Mouse (Mus musculus): ENCODE data around the gene Snap23. TPM values are rescaled to one million over a fixed set of nuclear protein-coding genes. Genes with fewer than 3 reads are reported as not detected.

Gene Snap23
- polyA plus RNA-seq, 1 experiment from 2014 or later: 19.3 TPM

- H3K9ac ChIP-seq (replicated peaks; ENCODE audit: low read depth, low read length): no peak overlapping the region
- no peak overlapping the region for H3K27ac ChIP-seq (ENCODE audit: low read depth, low read length)
- WGBS: 80% methylated on average over 3 of the region's 3 CpGs
- no peaks in the 10 kb centered on the region for H3K36me3 ChIP-seq (ENCODE audit: control insufficient read depth, insufficient read depth, low read length)
- no peak overlapping the region for H3K4me2 ChIP-seq (ENCODE audit: low read depth, low read length)
- no peaks in the 10 kb centered on the region for H3K4me1 ChIP-seq (ENCODE audit: control insufficient read depth, insufficient read depth, low read length)
- H3K9me3 ChIP-seq (ENCODE audit: control insufficient read depth, low read length): no peaks in the 10 kb centered on the region
- ATAC-seq (ENCODE audit: low read depth): no peak
- H3K4me3 ChIP-seq (ENCODE audit: low read depth, low read length): no peak overlapping the region
- no peaks in the 10 kb centered on the region for H3K27me3 ChIP-seq (ENCODE audit: control insufficient read depth, insufficient read depth, low read length)
Observed at GRCm38 (mm10) chr2:120575121-120575520, 7.7 kb downstream of the Snap23 start.

DNA sequence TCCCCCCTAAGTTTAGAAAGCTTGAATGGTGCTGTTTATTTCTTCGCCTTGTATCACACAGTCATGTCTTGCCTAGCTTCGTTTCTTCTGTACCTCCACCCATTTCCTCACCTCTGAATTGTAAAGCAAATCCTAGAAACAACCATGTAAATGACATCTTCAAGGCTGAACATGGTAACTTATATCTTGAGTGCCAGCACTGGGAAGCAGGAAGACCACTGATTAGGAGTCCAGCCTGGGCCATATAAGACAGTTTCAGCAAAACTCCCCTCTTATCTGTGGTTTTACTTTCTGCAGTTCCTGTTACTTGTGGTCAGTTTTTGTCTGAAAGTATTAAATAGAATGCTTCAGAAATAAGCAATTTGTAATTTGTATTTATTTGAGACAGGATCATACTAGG is 8.5 kb downstream of the Snap23 start:
- no peaks in the 10 kb centered on the region for H3K27me3 ChIP-seq (ENCODE audit: control insufficient read depth, insufficient read depth, low read length)
- H3K36me3 ChIP-seq (ENCODE audit: control insufficient read depth, insufficient read depth, low read length): no peaks in the 10 kb centered on the region
- ATAC-seq (ENCODE audit: low read depth): no peak
- H3K9me3 ChIP-seq (ENCODE audit: control insufficient read depth, low read length): no peaks in the 10 kb centered on the region
- 94% methylated on average over 2 of the region's 2 CpGs for WGBS
- H3K27ac ChIP-seq (ENCODE audit: low read depth, low read length): no peak overlapping the region
- no peak overlapping the region for H3K4me3 ChIP-seq (ENCODE audit: low read depth, low read length)
- H3K4me2 ChIP-seq (ENCODE audit: low read depth, low read length): no peak overlapping the region
- H3K9ac ChIP-seq (replicated peaks; ENCODE audit: low read depth, low read length): no peak overlapping the region
- H3K4me1 ChIP-seq (ENCODE audit: control insufficient read depth, insufficient read depth, low read length): no peaks in the 10 kb centered on the region

DNA sequence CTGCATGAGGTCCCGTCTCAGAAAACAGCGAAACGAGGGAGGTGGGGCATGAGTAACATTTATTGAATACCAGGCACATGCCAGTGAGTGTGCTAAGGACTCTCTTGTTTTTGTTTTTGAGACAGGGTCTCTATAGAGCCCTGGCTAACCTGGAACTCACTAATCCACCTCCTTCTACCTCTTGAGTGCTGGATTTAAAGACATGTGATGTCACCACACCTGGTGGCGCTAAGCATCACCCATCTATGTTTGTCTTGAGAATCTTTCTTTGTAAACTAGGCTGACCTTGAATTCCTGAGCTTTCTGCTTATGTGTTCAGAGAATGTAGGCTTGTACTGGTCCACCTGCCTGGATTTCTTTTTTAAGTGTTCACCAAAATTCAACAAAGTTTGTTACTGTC is 10.3 kb downstream of the Snap23 start:
- H3K27ac ChIP-seq (ENCODE audit: low read depth, low read length): no peak overlapping the region
- no peak overlapping the region for H3K9ac ChIP-seq (replicated peaks; ENCODE audit: low read depth, low read length)
- ATAC-seq (ENCODE audit: low read depth): no peak
- H3K4me1 ChIP-seq (ENCODE audit: control insufficient read depth, insufficient read depth, low read length): no peaks in the 10 kb centered on the region
- H3K4me2 ChIP-seq (ENCODE audit: low read depth, low read length): no peak overlapping the region
- H3K36me3 ChIP-seq (ENCODE audit: control insufficient read depth, insufficient read depth, low read length): no peaks in the 10 kb centered on the region
- 85% methylated on average over 4 of the region's 4 CpGs for WGBS
- H3K4me3 ChIP-seq (ENCODE audit: low read depth, low read length): no peak overlapping the region
- H3K9me3 ChIP-seq (ENCODE audit: control insufficient read depth, low read length): no peaks in the 10 kb centered on the region
- H3K27me3 ChIP-seq (ENCODE audit: control insufficient read depth, insufficient read depth, low read length): no peaks in the 10 kb centered on the region

GRCm38 (mm10) chr2:120578286-120578685 is 10.8 kb downstream of the Snap23 start:
- Histone ChIP-seq H3K4me3 (ENCODE audit: low read depth, low read length) (no peak overlapping the region), H3K4me2 (ENCODE audit: low read depth, low read length) (no peak overlapping the region), H3K4me1 (ENCODE audit: control insufficient read depth, insufficient read depth, low read length) (no peaks in the 10 kb centered on the region), H3K9me3 (ENCODE audit: control insufficient read depth, low read length) (no peaks in the 10 kb centered on the region), H3K9ac (replicated peaks; ENCODE audit: low read depth, low read length) (no peak overlapping the region), H3K27me3 (ENCODE audit: control insufficient read depth, insufficient read depth, low read length) (no peaks in the 10 kb centered on the region), H3K27ac (ENCODE audit: low read depth, low read length) (no peak overlapping the region), H3K36me3 (ENCODE audit: control insufficient read depth, insufficient read depth, low read length) (no peaks in the 10 kb centered on the region)
- 88% methylated on average over 5 of the region's 5 CpGs for WGBS
- no peak for ATAC-seq (ENCODE audit: low read depth)

DNA sequence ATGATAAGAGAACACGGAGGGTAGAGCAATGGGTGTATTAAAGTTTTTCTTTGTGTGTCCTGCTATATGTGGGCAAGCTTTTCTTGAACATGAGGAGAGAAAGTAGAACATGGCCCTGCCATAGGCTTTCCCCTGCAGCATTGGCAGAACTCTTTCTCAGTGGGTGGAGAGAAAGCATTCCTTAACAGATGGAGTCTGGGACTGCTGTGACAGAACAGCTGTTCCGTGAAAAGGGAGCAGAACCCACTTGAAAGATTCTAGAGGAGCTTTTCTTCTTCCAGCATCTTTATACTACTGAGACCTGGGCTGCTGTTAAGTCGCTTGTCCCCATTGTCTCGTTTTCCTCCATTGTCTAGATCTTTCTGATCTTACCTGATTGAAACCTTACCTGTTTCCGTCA is 22.3 kb downstream of the Snap23 start:
- Histone ChIP-seq H3K4me2 (ENCODE audit: low read depth, low read length) (no peak overlapping the region), H3K9ac (replicated peaks; ENCODE audit: low read depth, low read length) (no peak overlapping the region), H3K27ac (ENCODE audit: low read depth, low read length) (no peak overlapping the region), H3K4me3 (ENCODE audit: low read depth, low read length) (no peak overlapping the region), H3K9me3 (ENCODE audit: control insufficient read depth, low read length) (no peaks in the 10 kb centered on the region), H3K36me3 (ENCODE audit: control insufficient read depth, insufficient read depth, low read length) (peaks cover 15% of the 10 kb centered on the region), H3K4me1 (ENCODE audit: control insufficient read depth, insufficient read depth, low read length) (no peaks in the 10 kb centered on the region), H3K27me3 (ENCODE audit: control insufficient read depth, insufficient read depth, low read length) (no peaks in the 10 kb centered on the region)
- ATAC-seq (ENCODE audit: low read depth): no peak
- WGBS: 90% methylated on average over 5 of the region's 5 CpGs

GRCm38 (mm10) chr2:120592227-120592626 is 24.8 kb downstream of the Snap23 start:
- WGBS: 91% methylated on average over 1 of the region's 1 CpGs
- Histone ChIP-seq H3K4me1 (ENCODE audit: control insufficient read depth, insufficient read depth, low read length) (no peaks in the 10 kb centered on the region), H3K9ac (replicated peaks; ENCODE audit: low read depth, low read length) (no peak overlapping the region), H3K4me2 (ENCODE audit: low read depth, low read length) (no peak overlapping the region), H3K27ac (ENCODE audit: low read depth, low read length) (no peak overlapping the region), H3K4me3 (ENCODE audit: low read depth, low read length) (no peak overlapping the region), H3K27me3 (ENCODE audit: control insufficient read depth, insufficient read depth, low read length) (no peaks in the 10 kb centered on the region), H3K36me3 (ENCODE audit: control insufficient read depth, insufficient read depth, low read length) (peaks cover 7% of the 10 kb centered on the region; the same call in 1 of the 2 replicates), H3K9me3 (ENCODE audit: control insufficient read depth, low read length) (no peaks in the 10 kb centered on the region)
- no peak for ATAC-seq (ENCODE audit: low read depth)

DNA sequence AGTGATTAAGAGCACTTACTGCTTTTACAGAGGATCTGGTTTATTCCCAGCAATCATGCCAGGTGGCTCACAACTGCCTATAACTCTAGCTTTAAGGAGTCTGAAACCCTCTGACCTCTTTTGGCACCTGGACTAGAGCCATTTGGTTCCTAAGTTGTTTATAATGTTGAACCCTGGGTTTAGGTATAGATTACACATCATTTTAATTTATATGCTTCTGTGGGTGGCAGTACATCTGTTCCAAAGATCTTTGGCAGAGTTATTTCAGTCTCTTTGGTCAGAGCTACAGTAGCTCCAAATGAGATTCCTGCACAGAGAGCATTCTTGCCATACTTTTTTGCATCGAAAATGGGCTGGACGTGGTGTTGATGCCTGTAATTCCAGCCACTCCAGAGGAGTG is 30.3 kb downstream of the Snap23 start:
- no peaks in the 10 kb centered on the region for H3K9me3 ChIP-seq (ENCODE audit: control insufficient read depth, low read length)
- H3K4me2 ChIP-seq (ENCODE audit: low read depth, low read length): no peak overlapping the region
- WGBS: 91% methylated on average over 2 of the region's 2 CpGs
- H3K9ac ChIP-seq (replicated peaks; ENCODE audit: low read depth, low read length): no peak overlapping the region
- H3K27ac ChIP-seq (ENCODE audit: low read depth, low read length): no peak overlapping the region
- no peak for ATAC-seq (ENCODE audit: low read depth)
- H3K4me1 ChIP-seq (ENCODE audit: control insufficient read depth, insufficient read depth, low read length): no peaks in the 10 kb centered on the region
- H3K36me3 ChIP-seq (ENCODE audit: control insufficient read depth, insufficient read depth, low read length): peaks cover 15% of the 10 kb centered on the region
- H3K4me3 ChIP-seq (ENCODE audit: low read depth, low read length): no peak overlapping the region
- no peaks in the 10 kb centered on the region for H3K27me3 ChIP-seq (ENCODE audit: control insufficient read depth, insufficient read depth, low read length)

GRCm38 (mm10) chr2:120599506-120599905 is 32.0 kb downstream of the Snap23 start:
- Histone ChIP-seq H3K4me2 (ENCODE audit: low read depth, low read length) (no peak overlapping the region), H3K27ac (ENCODE audit: low read depth, low read length) (no peak overlapping the region), H3K4me3 (ENCODE audit: low read depth, low read length) (no peak overlapping the region), H3K9me3 (ENCODE audit: control insufficient read depth, low read length) (no peaks in the 10 kb centered on the region), H3K4me1 (ENCODE audit: control insufficient read depth, insufficient read depth, low read length) (no peaks in the 10 kb centered on the region), H3K9ac (replicated peaks; ENCODE audit: low read depth, low read length) (no peak overlapping the region), H3K36me3 (ENCODE audit: control insufficient read depth, insufficient read depth, low read length) (peaks cover 20% of the 10 kb centered on the region), H3K27me3 (ENCODE audit: control insufficient read depth, insufficient read depth, low read length) (no peaks in the 10 kb centered on the region)
- no peak for ATAC-seq (ENCODE audit: low read depth)
- 91% methylated on average over 4 of the region's 4 CpGs for WGBS

GRCm38 (mm10) chr2:120606021-120606690 is 38.7 kb downstream of the Snap23 start:
- 92% methylated on average over 6 of the region's 6 CpGs for WGBS
- H3K27ac ChIP-seq (ENCODE audit: low read depth, low read length): no peak overlapping the region
- H3K9ac ChIP-seq (replicated peaks; ENCODE audit: low read depth, low read length): no peak overlapping the region
- no peak overlapping the region for H3K4me3 ChIP-seq (ENCODE audit: low read depth, low read length)
- H3K4me2 ChIP-seq (ENCODE audit: low read depth, low read length): no peak overlapping the region
- peaks cover 16% of the 10 kb centered on the region for H3K4me1 ChIP-seq (ENCODE audit: control insufficient read depth, insufficient read depth, low read length)
- H3K27me3 ChIP-seq (ENCODE audit: control insufficient read depth, insufficient read depth, low read length): no peaks in the 10 kb centered on the region
- ATAC-seq (ENCODE audit: low read depth): no peak
- H3K9me3 ChIP-seq (ENCODE audit: control insufficient read depth, low read length): no peaks in the 10 kb centered on the region
- peaks cover 7% of the 10 kb centered on the region for H3K36me3 ChIP-seq (ENCODE audit: control insufficient read depth, insufficient read depth, low read length)

All from neural tube, embryonic 14.5 days (tissue).